Mouse (Mus musculus) MN1 (cell line): ENCODE results near the gene Irf4.

Experiments used
- DNase-seq: peaks from one replicate; pipeline ENCODE4 v3.0.0-alpha.2; 2016; ENCODE audit warnings: low spot score

The Irf4 gene

DNA sequence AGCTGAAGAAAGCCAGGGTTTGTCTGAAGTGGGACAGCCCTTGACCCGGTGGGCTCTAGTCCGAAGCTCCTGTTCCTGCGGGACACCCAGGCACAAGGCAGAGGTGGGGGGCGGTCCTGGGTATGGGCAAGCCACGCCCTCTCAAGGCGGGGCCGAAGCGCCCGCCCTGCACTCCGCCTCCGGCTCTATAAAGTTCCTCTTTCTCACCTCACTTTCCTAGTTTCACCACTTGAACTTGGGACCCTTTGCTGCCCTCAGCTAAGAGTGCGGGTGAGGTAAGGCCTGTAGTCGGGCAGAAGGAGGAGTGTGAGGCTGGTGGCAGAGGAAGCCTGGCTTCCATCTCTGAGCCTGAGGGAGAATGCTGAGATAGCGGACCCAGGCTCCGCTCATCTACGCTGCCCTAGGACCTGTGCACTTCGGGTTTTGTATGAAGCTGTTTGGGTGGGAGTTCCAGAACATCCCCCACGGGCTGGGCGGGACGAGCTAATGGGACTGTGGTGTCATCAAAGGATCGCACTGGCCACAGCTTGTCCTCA is at the start of gene Irf4:
Irf4 (plus strand) TSS at position 206 of the 536 bp plus-strand sequence.
- no peak for DNase-seq

DNA sequence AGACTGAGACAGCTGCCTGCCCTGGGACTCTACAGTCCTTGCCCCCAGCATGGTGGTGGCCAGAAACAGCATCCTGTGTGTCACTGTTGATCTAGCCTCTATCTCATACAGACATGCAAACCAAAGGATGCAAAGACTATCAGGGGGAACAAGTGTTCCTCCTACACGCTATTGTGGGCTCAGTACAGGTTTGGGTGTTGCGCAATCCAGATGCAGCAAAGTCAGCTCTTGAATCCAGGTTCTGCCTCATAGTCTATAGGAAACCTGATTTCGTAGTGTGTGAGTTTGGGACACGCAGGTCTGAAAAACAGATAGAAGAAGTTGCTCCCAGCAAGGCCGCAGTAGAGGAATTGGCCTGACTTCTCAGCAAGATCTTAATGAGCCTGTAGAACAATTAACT is 46.3 kb upstream of the Irf4 start:
- no peak for DNase-seq

DNA sequence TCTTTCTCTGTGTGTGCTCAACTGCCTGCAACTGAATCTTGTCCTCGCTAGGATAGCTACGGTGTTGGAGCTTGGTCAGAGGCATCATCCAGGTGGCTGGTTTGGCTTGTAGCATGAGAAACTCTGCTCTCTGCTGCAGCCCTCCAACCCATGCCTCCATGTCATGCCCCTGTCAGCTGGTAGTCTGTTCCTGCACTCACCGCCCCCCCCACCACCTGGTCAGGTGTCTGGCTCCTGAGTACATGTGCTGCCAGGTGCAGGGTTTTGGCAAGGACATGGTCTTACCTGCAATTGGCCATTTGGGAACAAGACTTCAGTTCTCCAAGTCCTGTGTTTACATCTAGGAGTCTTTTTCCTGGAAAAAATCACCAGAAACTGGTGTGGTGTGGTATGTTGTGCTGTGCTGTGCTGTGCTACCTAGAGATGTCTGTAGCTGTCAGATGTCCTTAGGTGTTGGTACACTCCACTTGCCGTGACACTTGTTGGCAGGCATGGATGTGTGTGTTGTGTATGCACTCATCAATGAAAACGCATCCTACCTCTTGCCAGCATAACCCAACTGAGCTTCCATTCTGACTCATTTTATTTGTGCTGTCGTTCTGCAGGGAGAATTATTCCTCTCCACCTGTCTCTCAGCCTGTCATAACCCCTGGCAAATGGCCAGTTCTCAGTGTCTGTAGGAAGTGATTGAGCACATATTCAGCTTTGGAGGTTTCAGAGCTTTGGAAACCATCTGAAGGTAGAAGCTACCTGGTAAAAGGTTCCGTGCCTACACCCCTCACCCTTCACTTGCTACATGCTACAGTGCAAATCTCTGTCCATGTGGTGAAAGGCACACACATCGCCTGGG is 44.6 kb upstream of the Irf4 start:
- no peak for DNase-seq

DNA sequence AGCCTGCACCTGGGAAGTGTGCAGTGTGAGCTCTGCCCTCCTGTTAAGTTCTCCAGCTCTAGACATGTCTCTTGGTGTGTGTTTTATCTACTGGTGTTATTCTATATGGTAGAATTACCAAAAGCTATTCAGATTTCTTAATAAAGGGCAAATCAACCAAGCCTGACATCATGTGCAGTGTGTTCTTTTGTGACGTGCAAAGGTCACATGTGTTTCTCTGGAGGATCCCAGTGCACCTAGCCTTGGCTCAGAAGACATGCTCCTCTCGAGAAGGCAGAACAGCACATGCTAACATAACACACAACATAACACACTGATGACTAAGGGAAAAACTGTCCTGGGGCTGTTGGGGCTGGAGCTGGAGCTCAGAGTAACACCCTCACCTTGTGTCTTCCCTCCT is 38.0 kb upstream of the Irf4 start:
- DNase-seq, result no peak

DNA sequence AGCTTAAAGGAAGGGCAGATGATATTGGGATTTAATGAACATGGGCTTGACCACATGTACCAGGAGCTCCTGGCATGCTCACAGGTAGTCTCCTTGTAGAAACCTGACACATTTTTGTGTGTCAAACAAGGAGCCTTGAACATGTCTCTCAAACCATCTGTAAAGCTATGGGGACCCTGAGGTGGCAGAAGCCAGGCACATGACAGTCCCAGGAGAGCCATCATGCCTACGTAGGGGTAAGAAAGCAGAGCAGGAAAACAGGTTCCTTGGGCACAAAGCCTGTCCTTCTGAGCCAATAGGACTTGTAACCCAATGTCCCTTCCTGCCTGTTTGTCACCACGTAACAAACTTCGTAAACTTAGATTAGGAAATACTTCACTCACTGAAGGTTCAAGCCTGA is 37.3 kb upstream of the Irf4 start:
- DNase-seq, result no peak

DNA sequence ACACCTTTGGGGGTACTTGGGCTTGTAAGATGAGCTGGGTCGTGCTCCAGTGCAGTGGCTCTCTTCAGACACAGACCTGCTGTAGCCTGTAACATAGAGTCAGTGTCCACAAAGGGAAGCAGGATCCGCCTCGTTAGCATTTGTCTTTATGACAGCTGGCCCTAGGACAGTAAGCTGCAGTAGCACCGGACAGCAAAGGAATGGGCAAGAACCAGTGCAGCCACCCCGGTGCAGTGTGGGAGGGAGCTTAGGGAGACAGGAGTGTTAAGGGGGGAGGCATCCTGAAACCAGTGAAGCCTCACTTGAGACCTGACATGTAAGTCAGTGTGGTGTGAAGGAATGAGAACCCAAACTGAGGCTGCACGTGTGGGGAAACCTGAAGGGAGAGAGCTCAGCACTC is 36.7 kb upstream of the Irf4 start:
- DNase-seq, result no peak

DNA sequence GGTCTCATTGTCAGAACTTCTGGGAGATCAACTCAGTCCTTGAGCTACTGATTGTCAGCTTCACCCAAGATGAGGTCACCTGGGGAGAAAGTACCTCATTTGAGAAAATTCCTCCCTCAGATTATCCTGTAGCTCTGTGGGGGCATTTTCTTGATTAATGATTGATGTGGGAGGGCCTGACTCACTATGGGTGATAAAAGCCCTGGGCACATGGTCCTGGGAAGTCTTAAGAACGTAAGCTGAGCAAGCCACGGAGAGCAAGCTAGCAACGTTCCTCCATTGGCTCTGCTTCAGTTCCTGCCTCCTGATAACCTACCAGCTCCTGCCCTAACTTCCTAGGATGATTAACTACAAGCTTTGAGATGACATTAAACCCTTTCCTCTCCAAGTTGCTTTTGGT is 35.4 kb upstream of the Irf4 start:
- no peak for DNase-seq

DNA sequence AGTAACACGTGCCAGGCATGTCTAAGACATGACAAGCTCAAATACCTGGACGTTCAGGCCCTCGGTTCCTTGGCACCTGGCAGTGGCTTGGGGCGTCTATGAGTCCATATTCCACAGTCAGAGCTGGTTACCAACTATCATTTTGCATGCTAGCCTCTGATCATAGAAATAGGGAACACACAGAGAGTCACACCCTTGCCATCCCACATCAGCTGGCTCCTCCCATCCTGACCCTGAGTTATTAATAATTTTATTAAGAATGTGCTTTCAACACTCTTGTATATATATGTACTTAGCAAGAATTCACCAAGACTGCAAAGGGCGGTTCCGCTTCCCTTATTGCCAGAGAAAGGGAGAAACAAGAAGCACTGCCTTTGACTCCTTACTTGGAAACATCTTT is 34.5 kb upstream of the Irf4 start:
- no peak for DNase-seq

DNA sequence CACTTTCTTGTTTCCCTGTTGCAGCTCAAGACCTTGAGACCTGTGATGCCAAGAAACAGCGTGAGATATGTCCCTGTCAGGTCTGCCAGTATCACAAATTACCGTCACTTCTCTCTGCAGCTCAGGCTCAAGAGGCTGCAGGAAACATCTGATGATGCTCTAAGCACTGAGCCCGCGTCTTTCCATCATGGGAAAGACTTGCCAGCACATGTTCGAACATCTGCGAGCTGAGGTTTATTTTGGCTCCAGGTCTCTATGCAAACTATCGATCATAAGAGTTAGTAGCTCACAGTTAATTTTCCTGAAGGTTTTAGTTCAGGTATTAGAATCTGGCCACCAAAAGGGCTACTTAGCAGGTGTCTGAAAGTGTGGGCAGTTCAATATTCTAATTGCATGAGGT is 34.0 kb upstream of the Irf4 start:
- DNase-seq, result no peak

DNA sequence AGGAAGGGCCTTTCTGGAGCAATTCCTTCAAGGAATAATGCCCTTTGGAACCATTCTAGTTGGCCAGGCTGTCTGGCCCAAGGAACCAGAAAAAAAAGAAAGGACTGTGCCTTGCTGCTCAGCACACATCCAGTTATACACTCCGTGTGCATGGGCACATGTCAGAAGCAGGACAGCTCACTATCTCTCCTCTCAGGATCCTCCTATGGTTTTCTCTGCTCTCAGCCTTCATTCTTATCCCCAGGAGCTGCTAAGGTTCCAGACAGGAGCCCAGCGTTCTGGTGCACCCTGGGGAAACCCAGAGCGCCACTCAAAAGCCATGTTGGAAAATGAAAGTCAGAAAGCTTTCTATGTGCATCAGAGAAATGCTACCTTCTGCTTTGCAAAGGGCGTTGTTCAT is 33.5 kb upstream of the Irf4 start:
- DNase-seq, result no peak

DNA sequence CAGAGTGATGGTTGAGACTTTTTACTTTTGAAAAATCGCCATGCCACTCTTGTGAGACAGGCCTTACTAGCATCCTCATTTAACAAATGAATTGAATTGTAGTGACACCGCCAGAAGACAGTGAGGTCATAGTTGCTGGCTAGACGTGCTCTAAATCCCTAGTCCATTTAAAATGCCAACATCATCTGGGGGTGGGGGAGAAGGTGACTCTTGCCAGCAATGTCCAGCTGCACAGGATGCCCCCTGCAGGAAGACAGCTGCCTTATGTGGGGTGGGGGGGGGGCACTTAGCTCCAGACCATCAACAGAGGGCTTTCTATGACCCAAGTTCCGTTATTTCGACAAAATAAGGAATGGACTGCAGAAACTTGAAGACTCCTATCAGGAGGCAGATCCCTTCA is 32.4 kb upstream of the Irf4 start:
- no peak for DNase-seq

DNA sequence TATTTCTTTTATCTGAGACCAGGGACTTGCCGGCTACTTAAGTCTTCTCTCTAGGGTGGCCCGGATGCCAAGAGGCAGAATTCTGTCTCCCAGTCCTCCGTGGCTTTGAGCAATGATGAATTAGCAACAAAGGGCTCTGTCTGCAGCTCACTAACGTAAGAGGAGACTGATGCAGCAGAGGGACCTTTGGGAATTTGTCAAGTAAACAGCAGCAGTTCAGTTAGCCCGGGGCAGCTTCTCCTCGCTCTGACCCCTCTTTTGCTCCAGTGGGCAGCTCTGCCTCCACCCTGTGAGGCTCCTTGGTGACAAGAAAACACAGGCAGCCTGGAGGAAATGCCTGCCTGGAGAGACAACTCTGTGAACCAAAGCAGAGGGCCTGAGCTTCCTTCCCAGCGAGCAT is 26.4 kb upstream of the Irf4 start:
- DNase-seq, result no peak

DNA sequence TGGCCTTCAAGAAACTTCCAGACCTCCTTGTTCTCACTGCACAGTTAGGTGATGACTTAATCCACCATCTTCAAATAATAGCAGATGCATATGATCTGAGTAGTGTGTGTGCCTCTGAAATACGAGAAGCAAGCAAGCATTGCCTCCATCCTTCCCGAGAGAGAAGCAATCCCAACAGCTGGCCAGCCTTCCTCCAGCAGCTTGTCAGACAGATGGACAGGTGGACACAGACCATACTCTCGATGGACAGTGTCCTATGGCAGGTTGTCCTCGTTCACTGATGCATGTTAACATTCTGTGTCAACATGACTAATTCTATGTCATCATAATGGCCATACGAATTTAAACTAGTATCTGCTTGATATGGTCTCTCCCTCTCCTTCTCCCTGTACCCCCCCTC is 25.8 kb upstream of the Irf4 start:
- DNase-seq, result no peak

DNA sequence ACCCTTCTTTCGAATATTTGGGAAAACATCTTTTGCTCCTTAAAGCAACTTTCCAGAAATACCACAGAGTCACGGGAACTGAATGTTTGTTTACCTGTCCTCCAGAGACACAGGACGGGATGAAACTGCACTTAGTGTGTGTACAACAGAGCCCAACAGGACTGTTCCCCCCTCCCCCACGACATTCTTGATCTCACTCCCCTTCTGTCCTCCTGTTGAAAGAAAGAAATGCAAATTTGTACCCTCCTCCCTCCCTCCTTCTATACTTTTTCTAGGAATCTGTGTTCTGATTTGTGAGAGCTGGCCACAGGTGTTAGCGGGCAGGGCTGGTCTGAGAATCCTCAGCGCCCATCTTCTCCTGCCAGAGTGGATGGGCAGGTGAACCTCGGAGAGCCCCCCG is 25.2 kb upstream of the Irf4 start:
- no peak for DNase-seq

DNA sequence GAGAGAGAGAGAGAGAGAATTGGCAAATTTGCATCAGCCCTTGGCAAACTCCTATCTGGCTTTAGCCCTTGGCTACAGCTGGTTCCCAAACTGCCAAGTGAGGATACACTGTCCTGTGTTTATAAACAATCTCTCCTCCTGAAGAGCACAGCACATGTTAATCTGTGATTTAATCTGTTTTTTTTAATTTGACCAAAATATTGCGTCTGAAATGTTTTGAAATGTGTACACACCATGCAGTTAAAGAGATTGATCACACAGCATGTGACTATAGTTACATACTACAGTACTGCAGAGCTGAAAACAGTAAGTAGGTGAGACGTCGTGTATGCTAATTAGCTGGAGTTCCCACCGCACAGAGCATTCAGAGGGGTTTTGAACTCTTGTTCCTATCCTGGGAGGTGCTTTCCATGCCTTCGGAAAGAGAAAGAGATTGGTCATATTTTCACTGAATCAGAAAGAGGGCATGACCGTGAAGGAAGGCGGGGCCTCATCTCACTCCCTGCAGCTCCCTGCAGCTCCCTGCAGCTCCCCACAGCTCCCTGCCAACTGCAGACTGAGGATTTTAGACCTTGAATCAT is 24.2 kb upstream of the Irf4 start:
- DNase-seq, result peak; percentile 21

DNA sequence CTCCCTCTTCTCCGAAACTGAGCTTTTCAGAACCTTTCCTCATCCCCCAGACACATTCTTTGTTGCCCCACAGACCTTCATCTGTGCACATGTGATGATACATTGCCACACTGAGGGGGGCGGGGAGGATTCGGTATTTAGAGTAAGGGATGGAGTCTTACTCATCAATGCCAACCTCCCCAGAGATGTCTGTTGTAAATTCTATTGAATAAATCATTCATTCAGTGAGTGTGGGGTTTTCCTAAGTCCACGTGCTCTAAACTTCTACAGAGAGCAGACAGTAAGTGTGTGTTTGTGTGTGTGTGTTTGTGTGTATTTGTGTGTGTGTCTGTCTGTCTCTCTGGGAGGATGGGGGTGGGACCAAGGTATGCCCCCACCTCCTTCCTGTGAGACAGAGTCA is 22.1 kb upstream of the Irf4 start:
- no peak for DNase-seq

DNA sequence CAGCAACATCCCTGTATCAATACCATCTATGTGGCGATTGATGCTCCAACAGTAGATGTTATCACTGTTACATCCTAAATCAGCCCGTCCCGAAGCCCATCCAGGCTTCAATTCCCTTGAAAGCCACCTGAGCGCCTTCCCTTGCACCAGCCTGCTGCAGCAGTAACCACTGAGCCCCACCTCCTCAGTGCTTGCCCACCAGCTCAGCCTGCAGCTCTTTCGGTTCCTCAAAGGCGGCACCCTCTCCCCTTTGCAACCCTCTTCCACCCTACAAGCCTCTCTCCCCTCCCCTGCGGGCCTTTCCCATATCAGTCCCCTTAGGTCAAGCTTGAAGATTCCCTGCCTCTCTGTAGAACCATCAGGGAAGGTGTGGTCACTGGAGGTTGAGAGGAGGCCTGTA is 20.9 kb upstream of the Irf4 start:
- DNase-seq, result no peak

DNA sequence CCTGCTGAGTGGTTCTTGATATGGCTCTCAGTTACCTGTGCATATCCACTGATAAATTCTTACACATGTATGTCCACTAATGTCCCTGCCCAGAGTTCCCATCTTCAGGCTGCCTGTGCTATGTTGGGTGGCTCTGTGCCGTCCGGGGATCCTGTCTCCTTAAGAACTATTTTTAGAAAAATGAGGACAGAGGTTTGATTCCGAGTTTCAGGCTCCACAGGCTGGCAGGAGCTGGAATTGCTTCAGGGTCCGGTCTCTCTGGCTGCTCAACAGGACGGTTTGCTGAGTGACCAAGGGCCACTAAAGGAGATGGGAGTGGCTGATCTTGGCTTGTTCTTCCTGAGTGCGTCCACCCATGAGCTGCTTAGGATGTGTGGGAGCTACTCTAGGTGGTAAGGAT is 19.8 kb upstream of the Irf4 start:
- no peak for DNase-seq

DNA sequence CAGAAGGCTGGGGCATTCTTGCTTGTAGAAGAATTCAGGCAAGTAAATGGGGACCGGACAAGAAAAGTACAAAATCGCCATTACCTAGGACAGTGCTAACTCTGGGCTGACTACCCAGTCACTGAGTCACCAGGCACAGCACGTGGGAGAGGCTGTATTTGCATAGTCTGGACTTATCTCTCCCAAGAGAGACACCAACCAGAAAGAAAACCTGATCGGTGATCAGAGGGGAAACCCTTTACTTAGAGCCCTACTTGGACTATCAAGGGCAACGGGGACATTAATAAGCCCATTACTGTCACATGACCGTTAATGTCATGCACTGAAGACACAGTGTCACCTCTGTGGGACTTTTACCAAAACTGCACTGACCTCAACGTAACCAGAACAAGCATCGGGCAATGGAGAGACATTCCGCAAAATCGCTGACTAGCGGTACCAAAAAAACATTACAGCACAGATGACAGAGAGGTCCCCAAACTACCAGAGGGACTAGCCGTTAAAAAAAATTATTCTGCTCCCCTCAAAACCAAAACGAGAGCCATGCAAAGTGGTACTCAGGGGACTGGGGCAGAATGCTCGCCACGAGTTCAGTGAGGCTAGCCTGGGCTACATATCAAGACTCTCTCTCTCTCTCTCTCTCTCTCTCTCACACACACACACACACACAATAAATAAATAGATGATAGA is 18.8 kb upstream of the Irf4 start:
- no peak for DNase-seq

DNA sequence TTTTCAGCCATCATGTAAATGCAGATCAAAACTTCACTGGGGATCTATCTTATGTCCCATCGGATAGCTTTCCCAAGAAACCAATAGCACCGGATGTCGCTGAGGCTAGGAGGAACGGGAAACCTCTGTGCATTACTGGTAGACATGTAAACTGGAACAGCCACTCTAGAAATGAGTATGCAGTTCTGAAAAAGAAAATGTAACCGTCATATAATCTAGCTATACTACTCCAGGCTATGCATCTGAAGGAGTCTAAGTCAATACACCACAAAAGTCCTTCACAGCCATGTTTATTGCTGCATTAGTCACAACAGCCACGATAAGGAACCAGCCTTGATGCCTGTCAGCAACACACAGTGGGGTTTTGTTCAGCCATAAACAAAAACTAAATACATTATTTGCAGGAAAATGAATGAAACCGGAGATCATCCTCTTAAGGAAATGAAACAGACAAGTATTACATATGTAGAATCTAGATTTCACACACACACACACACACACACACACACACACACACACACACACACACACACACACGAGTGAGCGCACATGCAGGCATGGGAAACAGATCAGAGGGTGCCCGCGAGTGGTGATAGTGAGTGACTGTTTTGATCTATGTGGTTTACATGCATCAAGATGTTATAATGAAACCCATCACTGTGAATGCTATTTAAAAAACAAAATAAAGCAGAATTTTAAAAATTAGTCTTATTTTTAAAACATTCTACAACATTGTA is 16.1 kb upstream of the Irf4 start:
- no peak for DNase-seq

DNA sequence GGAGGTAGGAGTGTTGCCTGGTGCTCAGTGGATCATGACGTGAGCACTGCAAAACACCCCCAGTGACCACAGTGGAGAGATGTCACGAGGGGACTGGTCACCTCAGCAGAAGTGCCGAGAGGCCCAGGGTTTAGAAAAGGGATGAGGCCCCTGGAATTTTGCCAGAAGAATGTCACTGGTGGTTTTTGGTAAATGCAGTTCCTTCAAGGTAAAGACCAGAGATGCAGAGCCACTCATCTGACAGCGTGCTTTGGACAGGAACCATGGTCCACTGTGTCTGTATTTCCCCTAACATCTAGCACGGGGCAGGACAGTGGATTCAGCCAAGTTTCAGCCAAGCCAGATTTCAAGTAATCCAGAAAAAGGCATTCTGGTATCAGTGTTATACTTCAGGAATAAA is 12.3 kb upstream of the Irf4 start:
- DNase-seq, result no peak

DNA sequence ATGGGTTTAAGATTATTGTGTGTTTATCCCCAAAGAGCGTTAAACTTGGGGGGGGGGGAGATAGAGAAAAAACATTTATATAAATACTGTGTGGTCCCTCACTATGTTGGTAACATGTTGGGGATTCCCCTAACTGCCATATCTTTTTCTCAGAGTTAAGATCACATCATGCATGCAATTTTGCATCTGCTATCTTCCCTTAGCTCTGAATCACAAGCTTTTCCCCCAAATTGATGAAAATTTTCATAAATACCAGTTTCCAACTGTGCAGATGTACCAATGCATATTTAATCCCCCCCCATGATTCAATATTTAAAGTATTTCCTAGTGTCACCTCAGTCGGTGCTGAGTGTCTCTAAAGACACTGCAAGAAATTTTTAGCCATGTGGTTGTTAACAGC is 11.8 kb upstream of the Irf4 start:
- no peak for DNase-seq
